Mouse (Mus musculus) urinary bladder, postnatal 10 days (tissue): ENCODE results near the gene S100a3.
A peak's percentile ranks its signal among the peaks of the same experiment; 100 is the strongest.

Source experiments
- DNase-seq: peaks from one replicate; pipeline ENCODE4 v3.0.0; 2022; ENCODE audit warnings: low spot score

S100a3 gene

GRCm38 (mm10) chr3:90560008-90560628 lies at the start of gene S100a3:
Gene S100a3 (plus strand): TSS chr3:90560578.
- DNase-seq, result no peak

- DNase-seq, result no peak
These were observed 48.1 kb upstream of the S100a3 start for GRCm38 (mm10) chr3:90512276-90512675.

GRCm38 (mm10) chr3:90512948-90513642 lies 47.3 kb upstream of the S100a3 start:
- no peak for DNase-seq

GRCm38 (mm10) chr3:90513796-90514590 lies 46.4 kb upstream of the S100a3 start, which contains the start of the genes S100a1 and S100a13:
Gene S100a1 (minus strand): TSS chr3:90514392.
Gene S100a13 (plus strand): TSS chr3:90514435.
- no peak for DNase-seq

GRCm38 (mm10) chr3:90514691-90515090 lies 45.7 kb upstream of the S100a3 start:
- DNase-seq, result no peak

GRCm38 (mm10) chr3:90515242-90515641 lies 45.1 kb upstream of the S100a3 start:
- no peak for DNase-seq

- no peak for DNase-seq
These were observed 44.6 kb upstream of the S100a3 start for GRCm38 (mm10) chr3:90515789-90516188.

- no peak for DNase-seq
These were observed 42.7 kb upstream of the S100a3 start for GRCm38 (mm10) chr3:90517711-90518110.

- no peak for DNase-seq
These were observed 35.0 kb upstream of the S100a3 start for GRCm38 (mm10) chr3:90525421-90525820.

- no peak for DNase-seq
These were observed 34.3 kb upstream of the S100a3 start for GRCm38 (mm10) chr3:90526076-90526475.

- DNase-seq, result no peak
These were observed 33.8 kb upstream of the S100a3 start, which contains the start of gene S100a14 for GRCm38 (mm10) chr3:90526580-90526979. Gene S100a14 (plus strand): TSS chr3:90526856.

- DNase-seq, result no peak
These were observed 33.0 kb upstream of the S100a3 start for GRCm38 (mm10) chr3:90527291-90527873.

GRCm38 (mm10) chr3:90531713-90532112 lies 28.7 kb upstream of the S100a3 start:
- DNase-seq, result no peak

GRCm38 (mm10) chr3:90535446-90535845 lies 24.9 kb upstream of the S100a3 start:
- DNase-seq, result no peak

- peak; percentile 44 for DNase-seq
These were observed 23.1 kb upstream of the S100a3 start, which contains the start of gene S100a16 for GRCm38 (mm10) chr3:90537141-90537904. Gene S100a16 (plus strand): TSS chr3:90537254.

GRCm38 (mm10) chr3:90537905-90538296 lies 22.5 kb upstream of the S100a3 start:
- DNase-seq, result no peak

GRCm38 (mm10) chr3:90540904-90541303 lies 19.5 kb upstream of the S100a3 start:
- DNase-seq, result no peak

- DNase-seq, result no peak
These were observed 10.5 kb upstream of the S100a3 start for GRCm38 (mm10) chr3:90549676-90550420.

- no peak for DNase-seq
These were observed 10.0 kb upstream of the S100a3 start for GRCm38 (mm10) chr3:90550421-90550790.

GRCm38 (mm10) chr3:90552231-90552630 lies 8.1 kb upstream of the S100a3 start:
- no peak for DNase-seq

- DNase-seq, result no peak
These were observed 4.4 kb upstream of the S100a3 start for GRCm38 (mm10) chr3:90555954-90556353.
